Mouse (Mus musculus) spleen, postnatal 0 days (tissue): ENCODE measurements around the gene 2310033P09Rik. TPM values are rescaled to one million over a fixed set of nuclear protein-coding genes. Genes with fewer than 3 reads are reported as not detected.

ENCODE experiments used
- polyA plus RNA-seq: library from polyadenylated mRNA; unstranded; fragments of >200 nt; fragmentation: Nextera tagmentation; extraction: Ambion mirVana; gene quantifications from 2 replicates; pipeline ENCODE4 v1.2.1, GENCODE M21; 2015

2310033P09Rik gene
- 34.5 and 37.9 TPM in 2 replicates for polyA plus RNA-seq

GRCm38 (mm10) chr11:59208153-59208831 is at the start of gene 2310033P09Rik:
TSS of gene 2310033P09Rik (plus strand) at chr11:59208321.

GRCm38 (mm10) chr11:59163255-59164236 is 44.6 kb upstream of the 2310033P09Rik start, which contains the start of gene Iba57:
TSS of gene Iba57 (minus strand) at chr11:59163739.

GRCm38 (mm10) chr11:59182864-59183331 is 25.2 kb upstream of the 2310033P09Rik start, which contains the start of gene Gjc2:
TSS of gene Gjc2 (minus strand) at chr11:59183213.

GRCm38 (mm10) chr11:59192059-59192386 is 16.1 kb upstream of the 2310033P09Rik start, which contains the start of gene Guk1:
TSS of gene Guk1 (minus strand) at chr11:59192212.

GRCm38 (mm10) chr11:59202081-59202995 is 5.8 kb upstream of the 2310033P09Rik start, which contains the start of gene Mrpl55:
TSS of gene Mrpl55 (plus strand) at chr11:59202486.

GRCm38 (mm10) chr11:59228122-59228953 is 20.2 kb downstream of the 2310033P09Rik start, which contains the start of gene Arf1:
TSS of gene Arf1 (minus strand) at chr11:59228270.

Other genes starting within 250 kb of the 2310033P09Rik start
- 14.6 and 17.4 TPM in 2 replicates for gene Trim11, start 230.2 kb upstream of the 2310033P09Rik start, polyA plus RNA-seq
- gene Obscn, start 71.9 kb upstream of the 2310033P09Rik start, polyA plus RNA-seq, result 0.17 and 0.22 TPM in 2 replicates
- gene Iba57, start 44.6 kb upstream of the 2310033P09Rik start, polyA plus RNA-seq, result 11.9 and 14.3 TPM in 2 replicates
- 0.59 and 1.2 TPM in 2 replicates for gene Gjc2, start 25.1 kb upstream of the 2310033P09Rik start, polyA plus RNA-seq
- 84.0 and 88.0 TPM in 2 replicates for gene Guk1, start 16.1 kb upstream of the 2310033P09Rik start, polyA plus RNA-seq
- gene Mrpl55, start 5.8 kb upstream of the 2310033P09Rik start, polyA plus RNA-seq, result 67.0 and 70.0 TPM in 2 replicates
- 241 and 269 TPM in 2 replicates for gene Arf1, start 19.9 kb downstream of the 2310033P09Rik start, polyA plus RNA-seq
- gene Wnt3a, start 82.4 kb downstream of the 2310033P09Rik start, polyA plus RNA-seq, result 0.08 TPM in 1 of 2 replicates, not detected in the other
- gene Wnt9a, start 98.6 kb downstream of the 2310033P09Rik start, polyA plus RNA-seq, result 0.88 and 1.5 TPM in 2 replicates
- not detected in 2 replicates for gene Prss38, start 167.3 kb downstream of the 2310033P09Rik start, polyA plus RNA-seq
- gene Jmjd4, start 241.7 kb downstream of the 2310033P09Rik start, polyA plus RNA-seq, result 4.1 and 4.5 TPM in 2 replicates
- gene Snap47, start 242.9 kb downstream of the 2310033P09Rik start, polyA plus RNA-seq, result 12.1 and 12.5 TPM in 2 replicates